Mouse (Mus musculus) lung, postnatal 36 days (tissue): ENCODE measurements at regions not wholly inside any gene's neighbourhood (a gene's known extent, or its start where the extent isn't known, plus 50 kb on each side); places are given as distances from the start of the nearest gene placed in this dataset.

ENCODE experiments used
- DNase-seq: peaks from one replicate; pipeline ENCODE4 v3.0.0; 2022; ENCODE audit warnings: mixed read lengths

DNA sequence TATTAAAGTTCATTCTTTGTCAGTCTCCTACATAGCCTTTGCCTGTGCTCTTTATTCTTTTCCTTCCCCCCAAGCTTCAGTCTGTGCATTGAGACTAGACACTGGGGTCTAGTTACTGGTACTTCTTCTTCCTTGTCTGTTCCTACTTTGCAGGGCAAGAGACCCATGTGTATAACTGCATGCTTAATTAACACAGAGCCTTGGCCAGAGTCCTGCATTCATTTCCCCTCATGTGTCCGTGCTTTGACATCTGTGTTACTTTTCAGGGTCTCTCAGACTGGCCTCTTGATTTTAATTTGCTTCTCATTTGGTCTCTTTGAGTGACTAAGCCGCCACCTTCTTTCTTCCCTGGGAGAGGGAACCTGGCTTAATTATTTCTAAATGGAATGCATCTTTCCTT is 208.4 kb upstream of the Ldb2 start:
- no peak for DNase-seq

DNA sequence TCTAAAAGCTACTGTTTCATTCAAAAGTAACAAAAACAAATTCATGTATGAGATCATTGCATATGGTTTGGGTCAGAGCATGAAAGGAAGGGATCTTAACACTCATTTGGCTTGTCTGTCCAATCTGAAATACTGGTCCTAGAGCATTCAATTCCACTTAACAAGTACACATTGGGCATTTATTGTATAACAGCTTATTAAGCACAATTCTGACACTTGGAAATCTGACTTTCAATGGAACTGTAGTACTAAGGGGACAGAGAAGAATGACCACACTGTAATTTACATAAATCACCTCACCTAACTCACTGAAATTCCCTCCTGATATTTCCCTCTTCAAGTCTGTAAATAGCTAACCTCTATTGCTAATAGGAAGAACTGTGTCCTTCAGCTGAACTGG is 201.5 kb upstream of the Ldb2 start:
- DNase-seq = no peak

DNA sequence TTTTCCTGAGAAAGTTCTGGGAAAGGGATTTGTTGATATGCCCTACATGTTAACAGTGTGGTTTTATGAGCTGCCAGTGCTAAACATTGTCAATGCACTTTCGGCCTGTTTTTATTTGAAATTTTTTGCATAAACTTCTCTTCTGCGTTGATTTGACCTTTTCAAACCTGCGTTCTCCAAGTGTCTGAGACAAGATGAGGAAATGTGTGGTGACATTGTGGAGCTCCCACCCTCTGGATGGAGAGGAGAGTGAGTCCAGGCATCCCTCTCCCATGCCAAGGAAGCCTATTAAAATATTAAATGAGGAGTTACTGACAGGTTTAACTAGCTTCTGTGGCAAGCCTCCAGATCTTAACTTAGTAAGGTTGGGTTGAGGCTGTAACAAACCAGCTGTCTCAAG is 199.6 kb upstream of the Ldb2 start:
- DNase-seq = peak; percentile 11

DNA sequence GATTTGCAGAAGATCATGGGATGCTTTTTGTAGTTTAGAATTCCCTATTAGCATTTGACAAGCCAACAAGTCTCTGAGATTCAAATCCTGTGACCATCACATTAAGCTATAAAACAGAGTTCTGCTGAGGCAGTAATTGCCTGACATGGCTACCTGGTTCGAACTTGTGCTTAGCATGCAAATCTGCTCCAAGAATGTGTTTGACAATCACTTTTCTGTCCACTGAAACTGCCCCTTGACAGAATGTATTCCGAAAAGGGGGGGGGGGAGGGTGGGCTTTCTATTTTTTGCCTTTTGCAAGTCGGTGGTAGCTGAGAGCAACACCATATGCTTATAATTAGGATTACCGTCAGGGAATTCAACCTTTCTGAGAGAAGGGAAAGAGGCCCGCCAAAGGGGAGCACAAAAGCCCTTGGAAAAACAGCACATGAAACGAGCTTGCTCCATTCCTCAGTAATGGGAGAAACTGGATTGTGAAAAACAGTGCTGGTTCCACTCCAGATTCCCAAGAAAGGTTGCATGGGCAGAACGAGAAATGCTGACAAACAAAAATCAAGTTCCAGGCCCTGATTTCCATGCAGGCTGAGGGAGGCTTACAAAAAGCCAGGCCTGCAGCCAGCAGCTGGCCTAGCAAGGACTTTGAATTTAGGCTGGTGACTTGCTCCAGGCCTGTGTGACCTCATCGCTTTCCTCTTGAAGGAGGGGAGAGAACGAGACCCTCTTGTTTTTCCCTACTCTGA is 176.1 kb upstream of the Ldb2 start:
- peak; percentile 19 for DNase-seq

DNA sequence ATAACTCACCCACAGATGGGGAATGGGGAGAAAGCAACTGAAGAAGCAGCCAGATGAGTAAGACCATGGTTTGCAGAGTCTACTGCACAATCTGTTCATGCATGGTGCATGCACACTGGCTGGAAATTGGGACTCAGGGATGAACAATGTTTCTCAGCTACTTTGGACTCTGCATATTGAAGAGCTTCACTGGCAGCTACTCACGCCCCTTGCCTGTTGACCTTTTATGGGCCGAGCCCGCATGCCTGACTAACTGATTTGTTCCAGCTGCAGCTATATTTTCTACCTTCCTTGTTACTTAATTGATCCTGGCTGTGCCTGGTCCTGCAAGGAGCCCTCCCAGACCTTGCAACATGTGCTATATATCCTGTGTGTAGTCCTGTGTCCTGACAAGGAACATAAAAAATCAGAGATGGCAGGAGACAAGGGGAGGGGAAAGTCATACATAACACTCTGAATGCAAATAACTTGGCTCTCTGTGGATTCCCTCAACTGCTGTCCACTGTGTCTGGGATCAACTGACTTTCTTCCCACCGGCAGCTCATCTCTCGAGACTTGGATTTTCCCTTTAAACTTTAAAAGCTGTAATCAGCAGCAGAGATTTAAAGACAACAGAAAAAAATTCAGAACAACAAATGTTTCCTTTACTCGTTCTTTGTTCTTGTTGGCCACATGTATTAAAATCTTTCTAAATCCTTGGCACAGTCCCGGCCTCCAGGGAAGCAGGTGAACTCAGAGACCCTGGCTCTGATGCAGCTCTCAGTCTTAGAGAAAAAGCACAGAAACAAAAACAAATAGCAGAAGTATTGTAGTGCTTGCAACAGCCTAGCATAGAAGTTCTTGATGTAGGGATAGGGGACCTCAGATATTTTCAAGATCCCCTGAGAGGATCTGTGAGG is 143.8 kb upstream of the Ldb2 start:
- DNase-seq = peak; percentile 18

DNA sequence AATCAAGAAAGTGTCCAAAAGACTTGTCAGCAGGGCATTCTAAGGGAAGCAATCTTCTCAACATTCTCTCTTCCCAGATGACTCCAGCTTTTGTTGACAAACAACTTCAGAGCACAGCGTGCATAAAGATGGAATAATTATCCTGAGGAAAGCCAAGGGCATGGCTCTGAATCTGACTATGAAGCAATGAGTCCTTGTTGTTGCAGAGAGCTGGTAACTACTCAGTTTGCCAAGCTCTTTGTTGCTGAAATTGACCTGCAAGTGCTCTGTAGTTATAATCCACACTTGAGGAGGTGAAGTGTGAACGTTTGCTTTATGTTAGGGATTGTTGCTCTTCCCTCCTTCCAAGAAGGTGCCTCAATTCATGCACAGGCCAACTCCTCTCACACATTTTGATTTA is 143.1 kb upstream of the Ldb2 start:
- DNase-seq = no peak

DNA sequence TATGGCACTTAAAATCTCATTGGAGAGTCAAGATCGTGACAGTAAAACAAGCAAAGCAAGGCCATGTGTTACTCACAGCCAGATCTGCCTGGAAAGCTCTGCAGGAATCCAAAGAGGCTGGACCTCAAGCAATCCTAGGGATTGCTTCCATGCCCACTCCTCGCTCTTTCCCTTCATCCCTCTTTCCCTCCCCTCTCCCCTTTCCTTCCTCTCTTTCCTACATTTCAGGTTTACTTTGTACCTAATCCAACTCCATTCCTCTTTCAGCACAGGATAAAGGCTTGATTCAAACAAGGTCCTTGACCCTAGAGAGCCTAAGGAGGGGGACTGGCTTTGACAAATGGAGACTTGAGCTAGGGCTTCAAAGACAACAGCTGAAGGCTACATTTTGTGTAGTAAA is 126.0 kb upstream of the Ldb2 start:
- no peak for DNase-seq

DNA sequence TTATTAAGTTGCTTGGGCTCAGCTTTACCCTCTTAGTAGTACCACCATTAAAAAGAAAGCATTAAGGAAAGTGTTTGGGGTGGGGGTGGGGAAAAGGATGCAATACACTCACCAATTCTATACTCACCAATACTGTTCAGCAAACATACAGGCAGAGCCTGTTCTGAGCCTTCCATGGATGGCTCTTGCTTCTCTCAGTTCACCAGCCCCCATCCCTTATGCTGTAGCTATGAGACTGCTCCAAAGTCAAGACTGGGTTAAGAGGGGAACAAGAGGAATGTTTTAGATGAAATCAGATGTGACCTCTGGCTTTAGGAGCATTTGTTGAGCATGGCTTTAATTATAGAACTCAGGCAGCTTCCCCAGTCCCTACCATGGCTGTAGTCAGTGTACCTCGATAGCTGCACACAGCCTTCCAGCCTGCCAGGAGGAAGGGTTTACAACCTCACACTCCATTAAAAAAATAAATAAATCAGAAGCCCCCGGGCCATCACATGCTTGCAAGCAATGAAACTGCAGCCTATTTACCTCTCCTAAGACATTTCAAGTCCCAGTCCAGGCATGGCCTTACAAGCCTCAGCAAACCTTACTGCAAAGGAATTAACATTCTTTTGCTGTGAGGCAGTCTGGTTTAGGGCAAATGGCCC is 122.8 kb upstream of the Ldb2 start:
- DNase-seq = no peak

DNA sequence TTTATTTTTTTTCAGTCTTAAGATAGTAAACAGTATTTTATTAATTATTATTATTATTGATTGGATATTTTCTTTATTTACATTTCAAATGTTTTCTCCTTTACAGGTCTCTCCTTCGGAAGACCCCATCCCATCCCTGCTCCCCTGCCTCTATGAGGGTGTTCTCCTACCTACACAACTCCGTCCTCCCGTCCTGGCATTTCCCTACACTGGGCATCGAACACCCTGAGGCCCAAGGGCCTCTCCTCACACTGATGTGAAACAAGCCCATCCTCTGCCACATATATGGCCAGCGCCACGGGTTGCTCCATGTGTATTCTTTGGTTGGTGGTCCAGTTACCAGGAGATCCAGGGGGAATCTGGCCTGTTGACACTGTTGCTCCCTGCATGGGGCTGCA is 118.3 kb upstream of the Ldb2 start:
- DNase-seq = no peak

DNA sequence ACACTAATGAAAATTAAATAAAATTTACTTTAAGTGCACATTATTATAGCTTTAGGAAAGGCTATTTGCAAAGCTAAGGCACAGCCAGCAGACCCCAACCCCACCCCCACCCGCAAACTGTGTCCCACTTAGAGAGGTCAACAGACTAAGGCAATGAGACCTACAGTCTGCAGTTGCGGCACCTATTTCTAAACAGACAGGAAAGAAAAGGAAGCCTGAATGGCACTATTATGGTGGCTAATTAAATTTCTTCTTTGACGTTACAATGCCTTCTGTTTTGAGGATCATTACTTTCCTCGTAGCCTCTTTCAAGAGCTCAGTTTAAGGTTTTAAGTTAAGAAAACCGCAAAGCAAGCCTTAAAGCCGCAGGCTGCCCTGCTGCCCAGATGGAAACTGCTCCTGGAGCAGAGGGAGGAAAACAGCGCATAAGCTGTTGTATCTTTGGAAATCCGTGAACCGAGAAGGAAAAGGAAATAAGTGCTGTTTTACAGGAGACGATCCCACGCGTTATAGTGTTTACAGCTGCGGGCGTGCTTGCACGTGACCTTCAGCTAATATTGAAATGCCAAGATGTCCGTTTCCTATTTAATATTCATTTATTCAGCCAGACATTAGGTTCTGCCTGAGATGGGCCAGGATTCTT is 117.8 kb upstream of the Ldb2 start:
- DNase-seq = no peak

DNA sequence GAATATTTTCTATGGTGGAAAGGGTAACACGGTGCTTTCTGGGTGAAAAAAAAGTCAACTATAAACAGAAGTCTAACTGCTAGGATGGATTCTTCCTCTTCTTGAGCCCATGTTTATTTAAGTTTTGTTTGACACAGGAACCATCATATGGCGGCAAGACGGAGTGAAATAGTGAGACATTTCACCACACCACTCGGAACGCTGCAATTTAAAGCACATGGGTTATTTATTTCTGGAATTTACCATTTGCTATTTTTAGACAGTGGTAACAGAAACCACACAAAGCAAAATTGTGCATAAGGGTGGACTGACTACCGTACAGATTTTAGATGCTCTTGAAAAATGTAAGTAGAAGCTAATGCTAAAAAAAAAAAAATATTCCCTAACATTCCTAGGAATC is 103.1 kb upstream of the Ldb2 start:
- no peak for DNase-seq

DNA sequence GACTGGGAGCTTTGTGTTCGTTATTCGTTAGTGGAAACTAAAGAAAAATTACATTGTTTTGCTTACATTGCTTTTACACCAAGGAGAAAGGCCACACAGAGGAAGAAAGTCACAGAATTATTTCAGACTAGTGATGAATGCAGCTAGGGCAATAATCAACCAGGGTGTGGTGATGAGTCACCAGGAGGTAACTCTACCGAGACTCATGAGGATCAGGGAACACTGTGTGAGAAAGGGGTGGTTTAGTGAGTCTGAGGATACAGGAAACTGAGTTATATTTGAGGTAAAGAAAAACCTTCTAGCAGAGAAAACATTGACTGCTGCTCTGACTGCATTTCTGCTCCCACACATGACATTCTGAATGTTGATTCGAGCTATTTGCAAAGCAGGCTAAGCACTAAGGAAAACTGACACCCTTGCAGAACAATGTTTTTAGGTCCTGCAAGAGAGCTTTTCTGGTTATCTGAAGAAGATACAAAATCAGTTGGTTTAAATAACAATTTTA is 87.1 kb upstream of the Ldb2 start:
- DNase-seq = no peak

DNA sequence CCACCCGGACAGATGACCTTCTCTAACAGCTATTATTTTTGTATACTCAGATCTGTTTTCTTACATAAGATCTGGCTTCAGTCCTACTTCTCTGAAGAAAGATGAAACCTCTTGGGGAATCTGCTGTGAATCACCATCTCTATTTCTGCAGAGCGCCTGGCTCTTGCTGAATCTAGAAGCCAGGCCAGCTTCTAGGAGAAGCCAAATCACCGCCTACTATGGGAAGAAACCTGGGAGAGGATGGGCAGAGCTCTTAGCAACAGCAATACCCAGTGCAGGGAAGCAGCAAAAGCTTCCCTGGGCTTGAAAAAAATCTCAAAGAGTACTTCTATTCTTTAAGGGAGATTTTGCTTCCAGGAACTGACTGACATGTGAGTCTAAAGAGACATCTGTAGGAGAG is 77.5 kb upstream of the Ldb2 start:
- peak; percentile 42 for DNase-seq

DNA sequence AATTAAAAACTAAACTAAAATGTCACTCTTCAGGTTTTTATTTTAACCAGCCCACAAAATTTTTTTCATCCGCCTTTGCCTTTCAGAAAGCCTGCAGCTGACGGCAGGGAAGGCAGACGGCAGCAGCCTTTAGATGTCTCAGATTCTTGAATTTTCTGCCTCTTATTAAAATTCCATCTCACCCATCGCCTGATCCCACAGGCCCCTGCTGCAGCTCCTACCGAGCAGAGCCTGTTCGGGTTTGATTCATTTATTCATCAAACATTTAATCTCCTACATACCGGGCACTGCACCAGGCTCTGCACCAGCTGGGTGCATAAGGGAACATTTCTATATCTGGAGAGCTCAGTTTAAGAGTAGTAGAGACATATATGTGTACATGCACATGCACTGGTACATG is 72.8 kb upstream of the Ldb2 start:
- DNase-seq = no peak

DNA sequence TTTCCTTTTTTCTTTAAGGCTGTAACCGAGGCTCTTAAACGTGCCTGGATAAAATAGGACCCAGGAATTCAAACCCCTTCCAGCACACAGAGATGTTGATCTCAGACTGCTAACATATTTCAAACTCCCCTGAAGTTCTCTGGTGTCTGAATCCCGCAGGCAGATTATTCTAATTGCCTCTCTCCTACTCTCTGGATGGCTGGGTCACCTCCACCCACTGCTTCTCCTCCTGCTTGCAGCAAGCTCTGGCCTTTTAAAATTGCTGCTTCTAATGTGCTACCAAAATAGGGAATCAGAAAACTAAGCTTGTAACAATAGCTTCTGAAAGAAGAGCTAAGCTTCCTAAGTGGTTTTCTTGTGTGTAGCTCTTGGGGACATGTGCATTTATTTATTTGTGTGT is 64.4 kb upstream of the Ldb2 start:
- DNase-seq = no peak

DNA sequence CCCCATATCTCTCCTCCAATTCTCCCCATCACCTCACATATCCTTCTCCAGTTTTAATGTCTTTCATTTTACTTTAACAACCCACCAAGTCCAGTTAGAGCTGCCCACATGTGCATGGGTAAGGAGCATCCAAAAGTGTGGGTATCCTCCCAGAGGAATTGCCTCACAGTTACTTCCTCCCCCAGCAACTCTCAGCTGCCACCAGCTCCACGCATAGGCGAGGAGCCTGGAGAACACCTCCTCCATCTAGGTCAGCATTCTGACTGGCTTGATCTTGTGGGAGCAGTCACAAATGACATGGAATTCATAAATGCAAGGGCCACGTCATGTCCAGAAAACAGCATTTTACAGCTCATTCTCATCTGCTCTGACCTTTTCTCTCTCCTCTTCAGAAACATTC is 63.9 kb upstream of the Ldb2 start:
- DNase-seq = no peak

DNA sequence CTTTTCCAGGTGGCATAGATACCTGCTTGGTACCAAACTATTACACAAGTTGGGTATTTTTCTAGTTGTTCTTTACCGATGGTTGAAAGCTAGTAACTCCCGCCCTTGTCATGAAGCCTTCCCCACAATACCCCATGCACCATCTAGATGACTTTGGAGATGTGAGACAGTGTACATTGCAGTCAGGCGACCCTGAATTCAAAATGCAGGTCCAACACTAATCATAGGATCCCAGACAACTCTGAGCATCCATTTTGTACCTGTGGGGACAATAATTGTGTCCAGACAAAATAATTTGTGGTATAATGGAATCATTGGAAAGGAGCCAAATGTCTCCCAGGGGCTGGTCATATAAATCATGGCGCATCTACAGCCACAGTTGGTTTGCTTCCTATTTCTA is 54.7 kb upstream of the Ldb2 start:
- DNase-seq = no peak
